Mouse (Mus musculus): ENCODE measurements around the gene Rnf145.

- TF ChIP-seq CTCF (IDR thresholded peaks at IDR 0.05; ENCODE audit: insufficient read depth, low read depth, low read length) (no peak), POLR2A (IDR thresholded peaks at IDR 0.05; ENCODE audit: insufficient read depth, low read depth, low read length) (no peak)
These were observed 19.9 kb downstream of the Rnf145 start for GRCm38 (mm10) chr11:44538501-44539290.

Data from olfactory bulb, adult 2 months (tissue).